In the genomic region with DNA sequence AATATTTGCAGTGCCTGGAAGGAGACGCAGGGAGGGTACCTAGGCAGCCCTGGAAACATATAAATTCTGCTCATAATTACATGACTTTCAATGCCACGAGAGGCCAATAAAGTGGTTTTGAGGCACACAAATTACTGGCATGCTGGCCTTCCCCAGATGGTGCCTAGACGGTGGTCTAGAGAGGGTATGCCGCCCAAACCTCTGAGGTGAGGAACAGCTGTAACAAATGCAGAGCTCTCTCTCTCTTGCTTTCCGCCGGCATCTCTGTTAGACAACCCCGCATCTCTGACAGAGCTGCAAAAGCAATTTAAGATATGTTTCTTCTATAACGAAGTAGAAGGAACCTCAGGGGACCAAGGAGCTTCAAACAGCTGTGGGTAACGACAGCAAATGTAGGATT, we compare ENCODE assay signal across 24 mouse cellular contexts. TPM values are rescaled to one million over a fixed set of nuclear protein-coding genes. Genes with fewer than 3 reads are reported as not detected.
DNase-seq lines count a peak whose midpoint lies in the region; ATAC-seq and TF ChIP-seq lines count a peak whose summit lies in the region.
"Had no signal": no experiment of that assay in that cellular context is flagged by ENCODE, and none has a peak within 500 bp of the region (broad histone marks: within the 10 kb centered on the region; RNA-seq: fewer than 3 reads in every experiment).

No protein-coding gene starts in this region.

- H3K27ac ChIP-seq in heart, embryonic 11.5 days (ENCODE audit: low read depth, low read length): peak overlapping the region; percentile 41; the same call in 1 of the 2 replicates
- peak overlapping the region; percentile 55 for H3K27ac ChIP-seq in midbrain, embryonic 14.5 days (replicated peaks; ENCODE audit: low read depth, low read length)
- no peak overlapping the region for H3K27ac ChIP-seq in midbrain, embryonic 10.5 days (replicated peaks)
- 0 out of 2 replicates have a peak overlapping the region, but pooled peaks have one; percentile 38 for H3K27ac ChIP-seq in limb, embryonic 14.5 days (replicated peaks; ENCODE audit: low read depth, low read length)
- H3K27ac ChIP-seq: embryonic facial prominence, embryonic 13.5 days; forebrain, embryonic 15.5 days; kidney, postnatal 0 days had no signal

- DNase-seq in heart, adult 11 months: no peak
- DNase-seq in midbrain, embryonic 14.5 days: peak; percentile 43
- DNase-seq in midbrain, embryonic 10.5 days (ENCODE audit: low spot score): no peak
- peak; percentile 23 for DNase-seq in limb, embryonic 14.5 days (ENCODE audit: low spot score)
- no peak for DNase-seq in retina, embryonic 14.5 days (ENCODE audit: low spot score)
- no peak for DNase-seq in left cerebral cortex, postnatal 25 days (ENCODE audit: low spot score in 2 of 2)
- DNase-seq: adrenal gland, postnatal 25 days; cerebellum, adult 11 months; cerebellum, postnatal 10 days; kidney, adult 11 months; lung, adult 18-20 months; right cerebral cortex, adult 18-20 months; thymus, adult 18-20 months; thymus, postnatal 4 days had no signal

- peaks cover 3% of the 10 kb centered on the region; the same call in 1 of the 2 replicates for H3K36me3 ChIP-seq in heart, embryonic 11.5 days (ENCODE audit: control insufficient read depth, insufficient read depth, low read length)
- H3K36me3 ChIP-seq in midbrain, embryonic 14.5 days (ENCODE audit: control insufficient read depth, insufficient read depth, low read length): no peaks in the 10 kb centered on the region
- peaks cover 60% of the 10 kb centered on the region for H3K36me3 ChIP-seq in midbrain, embryonic 10.5 days
- peaks cover 20% of the 10 kb centered on the region for H3K36me3 ChIP-seq in limb, embryonic 14.5 days (ENCODE audit: control insufficient read depth, insufficient read depth, low read length)
- H3K36me3 ChIP-seq: forebrain, embryonic 15.5 days had no signal

- TF ChIP-seq POLR2A in limb, embryonic 14.5 days (IDR thresholded peaks at IDR 0.05; ENCODE audit: borderline replicate concordance, extremely low read depth, insufficient read depth, insufficient read length): no peak

- H3K4me1 ChIP-seq in heart, embryonic 11.5 days (ENCODE audit: control insufficient read depth, insufficient read depth, low read length): peaks cover 52% of the 10 kb centered on the region
- peaks cover 2% of the 10 kb centered on the region; the same call in 1 of the 2 replicates for H3K4me1 ChIP-seq in midbrain, embryonic 14.5 days (ENCODE audit: control insufficient read depth, insufficient read depth, low read length)
- H3K4me1 ChIP-seq in midbrain, embryonic 10.5 days: peaks cover 17% of the 10 kb centered on the region
- peaks cover 25% of the 10 kb centered on the region for H3K4me1 ChIP-seq in limb, embryonic 14.5 days (ENCODE audit: control insufficient read depth, insufficient read depth, low read length)
- H3K4me1 ChIP-seq: forebrain, embryonic 15.5 days had no signal

- H3K4me2 ChIP-seq in heart, embryonic 11.5 days: no peak overlapping the region
- no peak overlapping the region for H3K4me2 ChIP-seq in midbrain, embryonic 14.5 days (ENCODE audit: low read length)
- no peak overlapping the region for H3K4me2 ChIP-seq in limb, embryonic 14.5 days (replicated peaks; ENCODE audit: low read depth, low read length, severe bottlenecking)
- H3K4me2 ChIP-seq: embryonic facial prominence, embryonic 13.5 days; forebrain, embryonic 15.5 days; liver, embryonic 11.5 days had no signal

- ATAC-seq in heart, embryonic 11.5 days (replicated peaks; ENCODE audit: insufficient number of reproducible peaks, low FRiP score, low TSS enrichment): no peak
- no peak for ATAC-seq in midbrain, embryonic 14.5 days (ENCODE audit: low FRiP score, low TSS enrichment)
- ATAC-seq in limb, embryonic 14.5 days (ENCODE audit: low FRiP score, low read depth): no peak
- ATAC-seq: forebrain, embryonic 15.5 days had no signal

- H3K4me3 ChIP-seq in heart, embryonic 11.5 days (ENCODE audit: low read depth, low read length): no peak overlapping the region
- no peak overlapping the region for H3K4me3 ChIP-seq in midbrain, embryonic 14.5 days (replicated peaks; ENCODE audit: low read depth, low read length)
- no peak overlapping the region for H3K4me3 ChIP-seq in midbrain, embryonic 10.5 days
- H3K4me3 ChIP-seq in limb, embryonic 14.5 days (replicated peaks; ENCODE audit: low read length): no peak overlapping the region
- H3K4me3 ChIP-seq: embryonic facial prominence, embryonic 13.5 days; forebrain, embryonic 15.5 days; myocyte had no signal

- no peaks in the 10 kb centered on the region for H3K27me3 ChIP-seq in heart, embryonic 11.5 days (ENCODE audit: control insufficient read depth, insufficient read depth, low read length)
- no peaks in the 10 kb centered on the region for H3K27me3 ChIP-seq in midbrain, embryonic 14.5 days (ENCODE audit: control insufficient read depth, insufficient read depth, low read length)
- no peaks in the 10 kb centered on the region for H3K27me3 ChIP-seq in midbrain, embryonic 10.5 days (ENCODE audit: low read depth, poor library complexity, severe bottlenecking)
- H3K27me3 ChIP-seq in limb, embryonic 14.5 days (ENCODE audit: control insufficient read depth, insufficient read depth, low read length): no peaks in the 10 kb centered on the region
- H3K27me3 ChIP-seq: embryonic facial prominence, embryonic 13.5 days; forebrain, embryonic 15.5 days had no signal

- 70% methylated on average over 9 of the region's 9 CpGs for WGBS in heart, embryonic 11.5 days (ENCODE audit: insufficient replicate concordance)
- WGBS in midbrain, embryonic 14.5 days: 54% methylated on average over 9 of the region's 9 CpGs
- 90% methylated on average over 9 of the region's 9 CpGs for WGBS in midbrain, embryonic 10.5 days
- 23% methylated on average over 9 of the region's 9 CpGs for WGBS in limb, embryonic 14.5 days

- H3K9ac ChIP-seq in heart, embryonic 11.5 days (ENCODE audit: low read depth, low read length): no peak overlapping the region
- H3K9ac ChIP-seq in midbrain, embryonic 14.5 days (replicated peaks; ENCODE audit: low read length): no peak overlapping the region
- H3K9ac ChIP-seq in limb, embryonic 14.5 days (ENCODE audit: low read depth, low read length, severe bottlenecking): no peak overlapping the region
- H3K9ac ChIP-seq: embryonic facial prominence, embryonic 13.5 days; forebrain, embryonic 15.5 days had no signal

- H3K9me3 ChIP-seq in heart, embryonic 11.5 days (replicated peaks; ENCODE audit: control insufficient read depth, low read length): no peaks in the 10 kb centered on the region
- H3K9me3 ChIP-seq in midbrain, embryonic 14.5 days (ENCODE audit: control insufficient read depth, low read length): no peaks in the 10 kb centered on the region
- no peaks in the 10 kb centered on the region for H3K9me3 ChIP-seq in midbrain, embryonic 10.5 days (replicated peaks)
- no peaks in the 10 kb centered on the region for H3K9me3 ChIP-seq in limb, embryonic 14.5 days (ENCODE audit: control insufficient read depth, low read length)
- H3K9me3 ChIP-seq: embryonic facial prominence, embryonic 13.5 days; forebrain, embryonic 15.5 days had no signal

- intact Hi-C loops in left cerebral cortex, postnatal 25 days (cut with DNase I): no loop called here

RNA-seq across cellular contexts. Expression of a gene that starts 56.3 kb away (rescaled TPM):
- polyA plus RNA-seq in heart, embryonic 11.5 days (2014; fragmentation: Nextera tagmentation; extraction: Ambion mirVana): 9.9 and 12.6 TPM in 2 replicates
- 5.4 and 5.8 TPM in 2 replicates for polyA plus RNA-seq in midbrain, embryonic 14.5 days (2014; fragmentation: Nextera tagmentation; extraction: Ambion mirVana)
- 11.2 and 11.6 TPM in 2 replicates for polyA plus RNA-seq in midbrain, embryonic 10.5 days (2016; fragmentation: Nextera tagmentation; extraction: Ambion mirVana)
- polyA plus RNA-seq in limb, embryonic 14.5 days (2012; rRNA removed): 46.6 and 57.2 TPM in 2 replicates
- polyA plus RNA-seq in limb, embryonic 14.5 days (2014; fragmentation: Nextera tagmentation; extraction: Ambion mirVana): 11.3 and 15.8 TPM in 2 replicates
- 1 to 10 TPM; 3.8 to 4.3 TPM for total RNA-seq in left cerebral cortex, postnatal 25 days (2021)
- total RNA-seq: CH12.LX; granulocyte monocyte progenitor cell, adult 5-6 weeks; megakaryocyte-erythroid progenitor cell, adult 5-6 weeks; MEL had no signal

Comparison
In these comparisons a context has a peak if more than half of its experiments do, and no peak if none do; other contexts are left out.
1. DNase-seq: peak in midbrain, embryonic 14.5 days (single experiment) and limb, embryonic 14.5 days (single experiment); none in heart, adult 11 months (single experiment), midbrain, embryonic 10.5 days (single experiment), retina, embryonic 14.5 days (single experiment) and left cerebral cortex, postnatal 25 days (0 of 2).